Mouse (Mus musculus): Measurements from ENCODE around the gene Pfn1. TPM values are rescaled to one million over a fixed set of nuclear protein-coding genes. Genes with fewer than 3 reads are reported as not detected.

Pfn1 gene
- total RNA-seq, 2 experiments from 2014 or later = 326 to 379 TPM

GRCm38 (mm10) chr11:70656964-70657363, 2.5 kb upstream of the Pfn1 start, which contains the start of gene Eno3:
TSS of gene Eno3 (plus strand) at chr11:70657202.
- DNase-seq = peak; percentile 65
- intact Hi-C loops (cut with DNase I) = loop anchor here (10.0 kb wide), 1 partner anchor 662 kb away; the partner anchor contains the start of genes Gabarap and Phf23

GRCm38 (mm10) chr11:70656456-70656927, 2.0 kb upstream of the Pfn1 start:
- intact Hi-C loops (cut with DNase I) = loop anchor here (10.0 kb wide), 1 partner anchor 662 kb away; the partner anchor contains the start of genes Gabarap and Phf23
- peak; percentile 79 to 84 for DNase-seq

DNA sequence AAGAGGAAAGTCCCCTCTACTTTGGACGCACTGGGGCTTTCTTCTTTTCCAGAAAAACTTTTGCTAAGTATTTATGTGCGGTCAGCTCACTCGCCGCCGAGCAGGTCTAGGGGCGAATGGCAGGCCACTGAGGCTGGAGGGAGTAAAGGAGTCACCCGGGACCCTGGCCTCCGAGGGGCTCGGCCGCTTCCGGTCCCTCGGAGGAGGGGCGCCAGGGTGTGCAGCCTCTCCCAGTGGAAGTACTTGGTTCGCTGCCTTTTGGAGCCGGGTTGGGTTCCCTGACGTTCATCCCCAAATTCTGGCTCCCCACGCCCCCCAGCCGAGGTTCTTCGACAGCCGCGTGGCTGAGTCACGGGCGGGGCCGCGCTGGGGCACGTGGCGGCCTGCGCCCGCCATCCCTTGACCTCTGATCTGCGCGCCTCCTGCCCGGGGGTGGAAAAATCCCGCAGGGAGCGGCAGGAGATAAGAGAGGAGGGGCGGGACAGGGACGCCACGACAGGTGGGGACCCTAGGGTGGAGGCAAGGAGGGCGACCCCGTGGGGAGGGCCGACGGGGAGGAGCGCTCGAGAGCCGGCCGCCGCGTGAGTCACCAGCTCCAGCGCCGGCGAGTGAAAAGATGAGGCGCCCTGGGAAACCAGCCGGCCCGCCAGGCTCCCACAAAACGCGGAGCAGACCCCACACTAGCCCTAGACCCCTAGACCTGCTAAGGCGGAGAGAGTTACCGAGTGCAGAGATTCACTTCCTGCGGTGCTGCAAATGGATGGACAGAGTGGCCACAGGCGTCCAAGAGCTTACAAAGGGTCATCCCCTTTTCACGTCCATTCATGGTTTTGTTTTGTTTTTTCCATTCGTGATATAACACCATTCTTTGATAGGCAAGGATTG, 1.4 kb upstream of the Pfn1 start:
- intact Hi-C loops (cut with DNase I) = loop anchor here (2.0 to 10.0 kb wide), 2 partner anchors 31 to 661 kb away; partner anchors contain the start of genes Gabarap and Phf23
- peak; percentile 72 to 76 for DNase-seq

GRCm38 (mm10) chr11:70654923-70655570, 603 bp upstream of the Pfn1 start:
- DNase-seq = peak; percentile 86 to 87
- intact Hi-C loops (cut with DNase I) = loop anchor here (2.0 to 10.0 kb wide), 2 partner anchors 32 to 660 kb away; partner anchors contain the start of genes Gabarap and Phf23

- intact Hi-C loops (cut with DNase I) = loop anchor here (2.0 to 10.0 kb wide), 2 partner anchors 33 to 659 kb away; partner anchors contain the start of genes Gabarap and Phf23
These were observed 873 bp downstream of the Pfn1 start for GRCm38 (mm10) chr11:70653345-70654197.

DNA sequence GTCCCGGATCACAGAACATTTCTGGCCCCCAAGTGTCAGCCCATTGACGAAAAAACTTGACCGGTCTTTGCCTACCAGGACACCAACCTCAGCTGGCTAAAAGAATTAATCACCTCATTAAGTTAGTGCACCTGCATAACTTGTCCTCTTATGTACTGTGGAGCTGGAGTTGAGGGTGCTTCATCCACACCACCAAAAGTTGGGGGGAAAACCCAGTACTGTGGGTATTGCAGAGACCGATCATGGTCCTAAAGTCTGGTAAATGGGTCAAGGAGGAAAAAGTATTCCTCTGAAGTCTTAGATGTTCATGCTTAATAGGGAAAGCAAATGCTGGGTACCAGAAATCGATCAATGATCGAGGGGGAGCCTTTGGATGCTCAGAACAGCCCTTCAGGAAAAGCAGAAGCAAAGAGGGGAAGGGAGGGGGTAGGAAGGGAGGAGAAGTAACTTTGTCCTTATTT, 1.5 kb downstream of the Pfn1 start:
- no peak for DNase-seq
- intact Hi-C loops (cut with DNase I) = loop anchor here (10.0 kb wide), 1 partner anchor 658 kb away; the partner anchor contains the start of genes Gabarap and Phf23

More at GRCm38 (mm10) chr11:70653345-70654197, 873 bp downstream of the Pfn1 start:
- peak; percentile 76 to 77 for DNase-seq

DNA sequence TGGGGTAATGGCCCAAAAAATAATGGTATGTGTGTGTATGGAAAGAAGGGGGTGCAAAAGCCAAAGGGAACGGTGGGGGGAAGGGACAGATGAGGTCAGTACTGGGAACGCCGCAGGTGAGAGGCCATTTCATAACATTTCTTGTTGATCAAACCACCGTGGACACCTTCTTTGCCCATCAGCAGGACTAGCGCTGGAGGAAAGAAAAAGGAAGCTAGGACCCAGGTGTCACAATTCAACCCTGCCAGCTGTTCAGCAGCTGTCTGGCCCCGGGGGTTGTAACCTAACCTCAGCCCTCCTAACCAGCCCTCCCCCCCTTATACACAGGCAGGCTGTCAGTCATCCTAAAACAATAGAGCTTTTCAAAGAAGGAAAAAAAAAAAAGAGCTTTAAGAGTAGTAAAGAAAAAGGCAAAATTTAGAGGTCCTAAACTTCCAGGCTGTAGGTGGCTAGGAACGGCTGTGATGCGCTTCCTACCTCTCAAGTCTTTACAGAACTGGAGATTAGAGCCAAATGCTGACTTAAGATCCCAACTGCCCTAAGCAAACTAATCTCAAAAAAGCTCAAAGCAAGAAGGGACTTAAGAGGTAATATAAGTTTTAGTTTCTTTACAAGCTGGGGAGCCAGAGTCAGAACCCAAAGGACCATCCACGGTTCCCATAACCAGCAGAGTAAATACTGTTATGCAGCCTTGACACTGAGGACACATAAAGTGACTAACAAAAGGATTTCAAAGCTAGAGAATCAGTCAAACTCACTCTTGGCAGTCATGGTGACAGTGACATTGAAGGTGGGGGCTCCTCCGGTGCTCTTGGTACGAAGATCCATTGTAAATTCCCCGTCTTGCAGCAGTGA, 2.2 kb downstream of the Pfn1 start:
- intact Hi-C loops (cut with DNase I) = loop anchor here (10.0 kb wide), 1 partner anchor 657 kb away; the partner anchor contains the start of genes Gabarap and Phf23
- no peak for DNase-seq

DNA sequence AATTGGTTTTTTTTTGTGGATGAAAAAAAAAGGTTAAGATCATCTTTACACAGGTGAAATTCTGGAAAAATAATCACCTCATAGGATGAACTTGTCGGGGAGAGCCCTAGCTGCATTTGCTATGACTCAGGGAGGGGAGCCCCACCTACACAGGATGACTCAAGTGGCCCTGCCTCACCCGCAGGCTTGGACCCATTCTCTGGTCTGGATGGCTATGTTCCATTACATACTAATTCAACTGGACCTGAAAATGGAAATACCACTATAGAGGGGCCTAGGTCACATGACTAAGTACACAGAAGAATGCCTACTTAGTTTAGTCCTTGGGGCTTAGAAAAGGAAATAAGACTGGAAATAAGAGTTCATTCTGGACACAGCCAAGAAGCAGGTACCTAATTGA, 3.1 kb downstream of the Pfn1 start:
- no peak for DNase-seq
- intact Hi-C loops (cut with DNase I) = loop anchor here (10.0 kb wide), 1 partner anchor 657 kb away; the partner anchor contains the start of genes Gabarap and Phf23

DNA sequence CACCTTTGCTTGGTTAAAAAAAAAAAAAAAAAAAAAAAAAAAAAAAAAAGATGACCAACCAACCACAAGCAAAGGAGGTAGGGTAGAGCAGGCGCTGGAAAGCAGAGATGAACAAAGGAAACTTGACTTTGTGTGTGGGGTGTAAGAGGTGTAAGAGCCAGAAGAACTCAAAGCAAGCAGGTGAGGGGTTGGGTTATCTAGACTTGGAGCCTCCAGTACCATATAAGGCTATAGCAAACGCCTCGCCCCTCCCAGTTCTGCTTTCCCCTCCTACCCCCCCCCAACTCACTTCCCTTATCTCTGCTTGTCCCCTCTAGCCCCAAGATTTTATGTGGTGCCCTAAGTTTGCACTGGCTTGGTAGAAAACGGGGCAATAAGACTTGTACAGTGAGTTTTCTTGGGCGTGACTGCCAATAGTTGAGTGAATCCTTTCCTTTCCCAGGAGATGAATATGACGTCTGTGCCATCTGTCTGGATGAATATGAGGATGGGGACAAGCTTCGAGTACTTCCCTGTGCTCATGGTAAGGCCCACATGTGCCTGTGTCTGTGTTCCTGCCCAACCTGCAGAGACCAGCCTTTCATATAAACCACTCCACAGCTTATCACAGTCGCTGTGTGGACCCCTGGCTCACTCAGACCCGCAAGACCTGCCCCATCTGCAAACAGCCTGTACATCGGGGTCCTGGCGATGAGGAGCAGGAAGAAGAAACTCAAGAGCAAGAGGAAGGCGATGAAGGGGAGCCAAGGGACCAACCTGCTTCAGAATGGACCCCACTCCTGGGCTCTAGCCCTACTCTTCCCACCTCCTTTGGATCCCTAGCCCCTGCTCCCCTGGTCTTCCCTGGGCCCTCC, 3.9 kb downstream of the Pfn1 start:
- DNase-seq = no peak

DNA sequence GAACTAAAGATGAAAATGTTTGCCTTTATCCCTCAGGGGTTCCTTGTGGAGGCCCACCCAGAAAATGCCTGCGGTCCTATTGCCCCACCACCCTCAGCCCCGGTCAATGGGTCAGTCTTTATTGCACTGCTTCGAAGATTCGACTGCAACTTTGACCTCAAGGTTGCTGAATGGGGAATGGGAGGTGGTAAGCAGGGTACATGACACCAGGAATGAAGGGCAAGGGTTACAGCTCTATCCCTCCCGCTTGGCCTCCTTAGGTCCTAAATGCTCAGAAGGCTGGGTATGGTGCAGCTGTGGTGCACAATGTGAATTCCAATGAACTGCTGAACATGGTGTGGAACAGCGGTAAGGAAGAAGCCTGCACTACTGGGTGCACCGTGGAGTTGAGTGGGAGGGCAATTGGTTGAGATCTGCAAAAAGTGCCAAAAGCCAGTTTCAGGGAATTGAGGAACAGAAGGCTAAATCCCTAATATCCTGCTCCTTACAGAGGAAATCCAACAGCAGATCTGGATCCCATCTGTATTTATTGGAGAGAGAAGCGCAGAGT, 5.2 kb downstream of the Pfn1 start:
- DNase-seq = no peak
- intact Hi-C loops (cut with DNase I) = no loop called here

More for the DNA sequence above, 3.9 kb downstream of the Pfn1 start:
- intact Hi-C loops (cut with DNase I) = loop anchor here (10.0 kb wide), 1 partner anchor 656 kb away; the partner anchor contains the start of genes Gabarap and Phf23

- no peak for DNase-seq
- intact Hi-C loops (cut with DNase I) = no loop called here
These were observed 5.9 kb downstream of the Pfn1 start for GRCm38 (mm10) chr11:70648512-70648911.

GRCm38 (mm10) chr11:70647716-70648420, 6.6 kb downstream of the Pfn1 start:
- intact Hi-C loops (cut with DNase I) = no loop called here
- no peak for DNase-seq

DNA sequence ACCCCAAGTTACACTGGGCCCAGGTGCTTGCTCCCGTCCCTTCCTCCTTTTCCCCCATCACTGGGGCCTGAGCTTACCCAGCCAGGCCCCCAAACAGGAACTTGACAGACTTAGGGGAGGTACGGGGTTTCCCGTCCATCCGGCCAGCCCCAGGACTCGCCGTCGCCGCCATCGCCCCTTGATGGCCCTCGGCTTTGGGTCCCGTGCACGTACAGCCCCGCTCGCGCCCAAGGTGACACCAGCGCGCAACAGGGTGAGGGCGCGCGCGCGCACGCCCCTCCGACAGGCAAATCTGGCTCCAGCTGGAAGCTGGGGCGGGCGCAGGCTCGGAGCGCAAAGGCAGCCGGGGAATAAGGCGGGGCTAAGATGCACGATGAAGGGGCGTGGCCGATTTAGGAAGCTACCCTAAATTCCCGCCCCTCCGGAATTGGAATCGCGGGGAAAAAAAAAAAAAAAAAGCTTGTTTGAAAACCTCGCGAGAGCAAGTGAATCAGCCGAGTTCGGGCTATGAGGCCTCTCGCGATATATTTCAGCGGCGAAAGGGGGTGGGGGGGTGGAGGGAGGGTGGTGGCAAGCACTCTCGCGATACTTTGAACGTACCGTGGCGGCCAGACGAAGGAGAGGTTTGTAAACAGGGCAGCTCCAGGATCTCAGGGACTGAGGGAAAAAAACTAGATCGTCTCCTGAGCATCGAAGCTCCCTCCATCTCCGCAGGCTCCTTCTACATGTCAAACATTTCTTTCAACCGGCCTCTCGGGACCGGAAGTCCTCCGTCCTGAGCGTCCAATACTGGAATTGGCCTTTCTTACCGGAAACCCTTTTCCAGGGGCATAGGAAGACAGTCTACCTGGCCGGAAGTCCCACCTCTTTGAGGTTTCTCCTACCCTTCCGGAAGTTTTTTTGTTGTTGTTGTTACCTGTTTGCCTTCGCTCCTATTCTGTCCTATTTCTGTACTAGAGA, 7.5 kb downstream of the Pfn1 start, which contains the start of the genes Rnf167 and Slc25a11:
Rnf167 (plus strand) TSS at position 545 of the 960 bp plus-strand sequence.
Slc25a11 (minus strand) TSS at position 789 of the 960 bp plus-strand sequence.
- DNase-seq = peak; percentile 95 to 96
- intact Hi-C loops (cut with DNase I) = no loop called here

DNA sequence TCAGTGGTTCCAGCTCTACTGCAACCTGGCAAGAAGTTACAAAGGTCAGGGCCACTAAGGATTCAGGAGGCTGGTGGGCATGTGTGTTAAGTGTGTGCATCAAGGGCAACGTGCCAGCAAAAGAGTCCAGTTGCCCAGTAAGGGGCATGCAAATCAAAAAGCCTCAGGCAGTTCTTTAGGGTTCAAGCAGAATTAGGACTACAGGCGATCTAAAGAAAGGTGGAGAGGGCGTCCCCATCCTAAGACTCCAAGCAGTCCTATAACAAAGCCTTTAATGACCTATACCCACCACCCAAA, 8.2 kb downstream of the Pfn1 start:
- intact Hi-C loops (cut with DNase I) = no loop called here
- DNase-seq = no peak

GRCm38 (mm10) chr11:70645461-70646258, 8.8 kb downstream of the Pfn1 start:
- intact Hi-C loops (cut with DNase I) = no loop called here
- DNase-seq = no peak
